Mouse (Mus musculus): ENCODE data around the gene Fgd3. TPM values are rescaled to one million over a fixed set of nuclear protein-coding genes. Genes with fewer than 3 reads are reported as not detected.

Fgd3 gene
- polyA plus RNA-seq, 1 experiment from 2014 or later: 0.74 TPM

DNA sequence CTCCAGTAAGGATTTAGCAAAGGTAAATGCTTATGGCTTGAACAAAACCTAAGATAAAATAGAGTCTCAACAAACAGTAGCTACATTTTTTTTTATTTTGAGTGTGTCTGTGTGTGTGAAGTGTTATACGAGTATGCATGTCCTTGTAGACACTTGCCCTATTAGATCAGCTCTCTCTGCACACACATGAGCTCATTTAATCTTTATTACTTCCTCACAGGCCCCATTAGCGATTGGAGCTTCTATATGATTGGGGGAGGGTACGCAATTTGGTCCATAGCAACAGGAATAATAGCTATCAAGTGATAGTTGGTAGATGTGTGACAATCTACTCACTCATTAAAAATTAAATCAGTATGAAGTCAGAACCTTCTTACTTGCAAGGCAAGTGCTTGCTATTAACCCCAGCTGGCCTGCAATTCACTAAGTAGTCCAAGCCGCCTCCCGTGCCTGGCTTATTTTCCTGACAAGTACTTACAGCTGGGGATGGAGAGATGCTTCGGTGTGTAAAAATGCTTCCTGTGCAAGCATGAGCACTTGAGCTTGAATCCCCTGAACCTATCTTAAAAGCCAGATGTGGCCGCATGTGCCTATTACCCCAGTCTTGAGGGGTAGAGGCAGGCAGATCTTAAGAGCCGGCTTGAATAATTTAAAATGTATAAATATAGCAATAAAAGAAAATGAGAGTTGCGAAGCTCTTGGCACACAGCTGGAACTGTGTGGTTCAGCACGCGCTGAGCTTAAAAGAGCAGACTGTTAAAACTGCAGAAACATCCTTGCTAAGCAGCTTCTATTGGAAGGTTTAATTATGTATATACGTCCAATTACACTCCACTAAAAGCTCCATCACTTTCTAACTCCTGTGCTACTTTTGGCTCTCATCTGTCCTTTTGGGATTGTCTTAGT is 15.2 kb upstream of the Fgd3 start:
- no peak overlapping the region for H3K4me2 ChIP-seq
- no peaks in the 10 kb centered on the region for H3K4me1 ChIP-seq
- no peak overlapping the region for H3K4me3 ChIP-seq (replicated peaks)
- no peaks in the 10 kb centered on the region for H3K36me3 ChIP-seq
- no peaks in the 10 kb centered on the region for H3K27me3 ChIP-seq
- H3K27ac ChIP-seq: no peak overlapping the region
- no peak overlapping the region for H3K9ac ChIP-seq
- H3K9me3 ChIP-seq (replicated peaks): no peaks in the 10 kb centered on the region
- 83% methylated on average over 12 of the region's 12 CpGs for WGBS
- ATAC-seq (replicated peaks; ENCODE audit: low FRiP score): no peak

DNA sequence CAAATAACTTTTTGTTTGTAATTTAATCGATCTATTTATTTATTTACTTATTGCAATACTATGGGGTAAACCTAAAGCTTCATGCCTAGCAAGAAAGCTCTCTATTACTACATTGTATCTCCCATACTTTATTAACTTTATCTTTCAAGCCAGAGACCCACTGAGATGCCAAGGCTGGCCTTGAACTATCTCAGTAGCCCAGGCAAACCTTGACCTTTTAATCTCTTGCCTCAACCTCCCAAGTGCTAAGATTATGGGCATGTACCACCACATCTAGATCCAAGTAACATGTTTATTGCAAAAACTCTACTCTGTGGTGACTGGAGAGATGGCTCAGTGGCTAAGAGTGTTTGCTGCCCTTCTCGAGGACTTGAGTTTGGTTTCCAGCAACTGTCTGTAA is 13.1 kb upstream of the Fgd3 start:
- Histone ChIP-seq H3K36me3 (no peaks in the 10 kb centered on the region), H3K9ac (no peak overlapping the region), H3K9me3 (replicated peaks) (no peaks in the 10 kb centered on the region), H3K4me3 (replicated peaks) (no peak overlapping the region), H3K27me3 (no peaks in the 10 kb centered on the region), H3K4me1 (no peaks in the 10 kb centered on the region), H3K27ac (no peak overlapping the region), H3K4me2 (no peak overlapping the region)
- ATAC-seq (replicated peaks; ENCODE audit: low FRiP score): no peak
- 85% methylated on average over 2 of the region's 2 CpGs for WGBS

DNA sequence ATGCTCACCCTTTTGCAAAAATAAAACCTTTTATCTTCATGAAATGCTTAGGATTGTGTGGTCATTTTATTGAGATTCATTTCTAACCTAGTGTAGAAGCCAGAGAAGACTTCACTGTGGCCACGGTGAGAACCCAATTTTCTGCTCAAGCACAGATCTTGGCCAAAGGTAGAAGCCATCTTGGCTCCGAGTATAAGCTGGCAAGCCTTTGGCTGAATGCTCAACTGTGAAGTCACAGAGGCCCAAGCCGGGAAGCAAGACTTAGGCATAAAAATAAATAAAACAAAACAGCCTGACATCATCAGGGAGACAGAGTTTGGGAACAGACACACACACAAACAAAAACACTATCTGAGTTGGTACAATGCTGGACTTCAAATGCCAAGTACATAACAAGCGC is 8.0 kb upstream of the Fgd3 start:
- no peaks in the 10 kb centered on the region for H3K9me3 ChIP-seq (replicated peaks)
- no peak for ATAC-seq (replicated peaks; ENCODE audit: low FRiP score)
- no peak overlapping the region for H3K4me3 ChIP-seq (replicated peaks)
- 83% methylated on average over 4 of the region's 4 CpGs for WGBS
- no peak overlapping the region for H3K4me2 ChIP-seq
- no peak overlapping the region for H3K9ac ChIP-seq
- H3K4me1 ChIP-seq: 0 out of 2 replicates have a peak, but pooled peaks cover 2% of the 10 kb centered on the region
- H3K36me3 ChIP-seq: no peaks in the 10 kb centered on the region
- H3K27ac ChIP-seq: no peak overlapping the region
- H3K27me3 ChIP-seq: no peaks in the 10 kb centered on the region

DNA sequence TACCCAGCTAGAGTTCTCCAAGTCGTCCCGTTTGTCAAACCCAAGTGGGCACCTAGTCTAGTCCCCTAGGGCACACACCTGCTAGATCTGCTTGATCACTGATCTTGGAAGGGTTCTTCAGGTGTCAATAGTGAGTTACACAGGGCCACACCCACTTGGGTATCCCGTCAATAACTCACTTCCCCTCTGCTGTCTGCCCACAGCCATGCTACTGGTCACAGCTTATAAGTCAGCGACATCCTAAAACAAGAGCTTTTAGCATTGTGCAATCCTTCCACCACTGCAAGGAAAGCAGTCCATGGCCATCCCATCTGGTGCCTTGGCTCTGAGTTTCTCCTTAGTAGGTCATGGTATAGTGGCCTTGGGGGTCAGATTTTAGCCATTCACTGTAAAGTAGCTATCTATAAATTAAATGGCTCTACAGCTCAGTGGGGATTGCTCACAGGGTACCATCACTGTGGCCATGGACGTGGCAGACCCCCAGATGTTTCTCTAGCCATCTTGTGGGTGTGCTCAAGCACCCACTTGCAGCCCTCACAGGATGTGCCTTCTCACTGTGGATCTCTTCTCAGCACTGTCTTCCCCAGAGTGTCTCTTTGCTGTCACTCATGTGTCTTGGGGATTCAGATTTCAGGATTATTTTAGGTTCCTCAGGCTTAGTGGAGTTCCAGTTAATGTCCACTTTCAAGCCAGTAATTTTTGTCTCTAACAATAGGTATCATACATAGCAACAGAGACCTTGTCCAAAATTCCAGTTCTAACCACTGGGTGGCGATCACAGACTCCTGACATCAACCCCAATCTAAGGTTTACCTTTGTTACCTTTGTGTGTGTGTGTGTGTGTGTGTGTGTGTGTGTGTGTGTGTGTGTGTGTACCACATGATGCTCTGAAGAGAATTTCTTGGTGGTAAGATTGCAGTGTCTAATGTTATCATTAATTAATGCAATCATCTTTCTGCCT is 6.4 kb upstream of the Fgd3 start:
- Histone ChIP-seq H3K36me3 (no peaks in the 10 kb centered on the region), H3K4me1 (0 out of 2 replicates have a peak, but pooled peaks cover 2% of the 10 kb centered on the region), H3K4me2 (no peak overlapping the region), H3K27ac (no peak overlapping the region), H3K4me3 (replicated peaks) (no peak overlapping the region), H3K27me3 (no peaks in the 10 kb centered on the region), H3K9me3 (replicated peaks) (no peaks in the 10 kb centered on the region), H3K9ac (no peak overlapping the region)
- WGBS: 59% methylated on average over 6 of the region's 6 CpGs
- no peak for ATAC-seq (replicated peaks; ENCODE audit: low FRiP score)

DNA sequence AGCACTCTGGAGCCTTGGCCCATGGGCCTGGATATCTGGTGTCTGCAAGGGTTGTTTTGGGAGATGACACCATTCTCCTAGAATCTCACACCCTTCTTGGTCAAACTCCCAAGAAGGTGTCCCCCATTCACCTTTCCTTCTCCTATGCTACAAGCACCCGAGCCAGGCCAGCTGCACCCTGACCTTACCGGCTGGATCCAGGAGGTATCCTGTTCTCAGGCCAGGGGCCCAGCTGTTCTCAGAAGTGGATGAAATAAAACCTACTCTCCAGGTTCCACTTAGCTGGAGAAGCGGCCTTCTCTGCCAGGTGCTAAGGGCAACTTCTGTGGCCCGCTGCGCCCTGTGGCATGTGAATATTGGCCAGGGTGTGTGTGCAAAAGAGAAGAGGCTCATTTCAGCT is 4.8 kb upstream of the Fgd3 start:
- Histone ChIP-seq H3K27ac (0 out of 2 replicates have a peak overlapping the region, but pooled peaks have one; percentile 22), H3K4me2 (no peak overlapping the region), H3K4me3 (replicated peaks) (no peak overlapping the region), H3K9me3 (replicated peaks) (no peaks in the 10 kb centered on the region), H3K27me3 (no peaks in the 10 kb centered on the region), H3K9ac (no peak overlapping the region), H3K36me3 (no peaks in the 10 kb centered on the region), H3K4me1 (peaks cover 7% of the 10 kb centered on the region)
- ATAC-seq (replicated peaks; ENCODE audit: low FRiP score): no peak
- WGBS: 60% methylated on average over 5 of the region's 5 CpGs

DNA sequence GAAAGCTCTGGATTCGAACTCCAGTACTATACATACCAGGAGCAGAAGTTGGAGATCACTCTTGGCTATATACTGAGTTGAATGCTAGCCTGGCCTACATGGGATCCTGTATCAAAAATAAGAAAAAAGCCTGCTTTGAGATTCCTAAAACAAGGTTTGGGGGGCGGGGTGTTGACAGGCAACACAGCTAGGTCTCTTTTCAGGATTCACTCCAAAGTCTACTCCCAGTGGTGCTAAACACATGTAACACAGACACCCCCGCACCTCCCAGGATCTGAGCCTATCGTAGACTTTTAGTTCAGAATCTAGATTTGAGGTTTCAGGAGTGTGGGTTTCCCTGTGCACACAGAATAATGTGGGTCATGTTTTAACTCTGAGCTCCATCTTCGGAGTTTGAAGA is 2.6 kb upstream of the Fgd3 start:
- H3K9me3 ChIP-seq (replicated peaks): no peaks in the 10 kb centered on the region
- H3K27me3 ChIP-seq: no peaks in the 10 kb centered on the region
- ATAC-seq (replicated peaks; ENCODE audit: low FRiP score): no peak
- H3K4me2 ChIP-seq: no peak overlapping the region
- no peak overlapping the region for H3K9ac ChIP-seq
- no peaks in the 10 kb centered on the region for H3K36me3 ChIP-seq
- H3K4me3 ChIP-seq (replicated peaks): no peak overlapping the region
- H3K4me1 ChIP-seq: peaks cover 14% of the 10 kb centered on the region
- 83% methylated on average over 5 of the region's 5 CpGs for WGBS
- no peak overlapping the region for H3K27ac ChIP-seq

DNA sequence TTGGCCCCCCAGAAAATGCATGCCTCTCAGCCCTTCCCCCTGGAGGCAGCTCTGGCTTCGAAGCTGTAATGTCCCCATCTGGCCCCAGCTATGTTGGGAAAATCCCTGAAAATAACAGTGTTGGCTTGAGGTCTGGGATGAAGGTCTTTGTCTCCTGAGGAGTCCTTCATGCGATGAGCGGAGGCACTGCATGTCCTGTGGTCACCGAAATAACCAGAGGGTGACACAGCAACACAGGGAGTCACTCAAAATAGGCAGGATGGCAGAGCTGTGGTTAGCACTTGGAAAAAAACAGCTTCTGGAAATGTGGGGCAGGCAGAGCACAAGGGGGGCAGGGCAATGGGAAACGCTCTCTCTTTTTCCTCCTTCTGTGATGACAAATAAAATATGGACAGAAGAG is 2.1 kb upstream of the Fgd3 start:
- H3K4me3 ChIP-seq (replicated peaks): no peak overlapping the region

DNA sequence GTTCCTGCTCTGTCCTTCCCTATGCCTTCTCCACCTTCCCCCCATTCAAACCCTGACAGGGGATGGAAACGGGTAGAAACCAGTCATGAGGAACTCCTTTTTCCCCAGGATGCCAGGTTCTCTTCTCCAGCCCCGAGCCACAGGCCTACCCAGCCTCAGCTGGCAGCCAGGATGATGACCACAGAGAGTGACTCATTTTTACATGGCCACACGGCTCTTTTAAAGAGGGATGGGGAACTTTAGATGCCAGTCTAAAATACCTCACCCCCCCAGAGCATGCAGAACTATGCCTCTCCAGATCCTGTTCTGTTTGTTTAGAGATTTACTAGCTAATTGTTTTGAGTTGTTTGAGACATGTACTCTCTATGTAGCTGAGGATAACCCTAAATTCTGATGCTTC is 1.3 kb upstream of the Fgd3 start:
- no peak for ATAC-seq (replicated peaks; ENCODE audit: low FRiP score)
- Histone ChIP-seq H3K4me2 (no peak overlapping the region), H3K27ac (no peak overlapping the region), H3K9ac (no peak overlapping the region), H3K4me1 (peaks cover 14% of the 10 kb centered on the region), H3K36me3 (no peaks in the 10 kb centered on the region), H3K27me3 (no peaks in the 10 kb centered on the region), H3K9me3 (replicated peaks) (no peaks in the 10 kb centered on the region), H3K4me3 (replicated peaks) (no peak overlapping the region)
- 66% methylated on average over 3 of the region's 3 CpGs for WGBS

More for the DNA sequence above, 2.1 kb upstream of the Fgd3 start:
- Histone ChIP-seq H3K4me2 (no peak overlapping the region), H3K9ac (no peak overlapping the region), H3K36me3 (no peaks in the 10 kb centered on the region), H3K9me3 (replicated peaks) (no peaks in the 10 kb centered on the region), H3K27ac (no peak overlapping the region), H3K27me3 (no peaks in the 10 kb centered on the region), H3K4me1 (peaks cover 14% of the 10 kb centered on the region)
- WGBS: 82% methylated on average over 5 of the region's 5 CpGs
- ATAC-seq (replicated peaks; ENCODE audit: low FRiP score): no peak

DNA sequence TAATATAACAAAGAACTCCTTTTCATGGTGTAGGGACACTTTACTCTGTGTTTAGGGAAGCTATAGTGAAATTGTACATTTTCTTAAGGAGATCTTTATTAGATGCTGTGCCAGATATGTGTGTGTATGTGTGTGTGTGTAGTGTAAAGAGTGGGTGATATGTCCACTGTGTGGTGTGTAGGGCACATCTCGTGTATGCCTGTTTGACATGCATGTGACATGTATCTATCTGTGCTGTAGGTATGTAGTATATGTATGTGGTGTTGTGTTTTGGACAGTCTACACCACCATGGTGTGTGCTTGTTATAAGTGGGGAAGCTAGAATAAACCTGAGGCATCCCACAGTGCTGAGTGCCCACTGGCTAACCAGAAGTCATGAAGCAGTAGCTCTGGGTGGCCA is 403 bp upstream of the Fgd3 start:
- WGBS: 81% methylated on average over 1 of the region's 1 CpGs
- H3K27me3 ChIP-seq: no peaks in the 10 kb centered on the region
- no peak overlapping the region for H3K4me3 ChIP-seq (replicated peaks)
- peak overlapping the region; percentile 57 for H3K4me2 ChIP-seq
- no peak overlapping the region for H3K27ac ChIP-seq
- ATAC-seq (replicated peaks; ENCODE audit: low FRiP score): no peak
- H3K36me3 ChIP-seq: no peaks in the 10 kb centered on the region
- H3K4me1 ChIP-seq: peaks cover 14% of the 10 kb centered on the region
- H3K9ac ChIP-seq: no peak overlapping the region
- H3K9me3 ChIP-seq (replicated peaks): no peaks in the 10 kb centered on the region

DNA sequence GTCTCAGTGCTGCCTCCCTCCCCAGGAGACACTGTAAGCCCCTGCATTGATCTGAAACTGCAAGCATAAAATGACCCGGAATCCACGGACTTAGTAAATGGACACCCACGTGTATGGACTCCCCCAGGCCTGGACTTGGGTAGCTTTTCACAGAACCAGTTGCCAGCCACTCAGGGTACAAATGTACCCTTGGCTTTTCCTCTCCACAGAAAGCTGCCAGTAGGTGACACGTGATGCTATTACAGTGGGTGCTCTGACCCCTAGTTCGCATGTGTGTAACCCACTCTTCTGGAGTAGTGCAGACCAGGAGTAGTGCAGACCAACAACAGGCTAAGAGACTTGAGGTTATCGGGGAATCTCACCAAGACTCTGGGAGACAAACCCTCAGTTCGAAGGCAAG is 2.2 kb downstream of the Fgd3 start:
- H3K9me3 ChIP-seq (replicated peaks): no peaks in the 10 kb centered on the region
- H3K27me3 ChIP-seq: no peaks in the 10 kb centered on the region
- 81% methylated on average over 7 of the region's 7 CpGs for WGBS
- H3K9ac ChIP-seq: no peak overlapping the region
- H3K27ac ChIP-seq: no peak overlapping the region
- H3K4me3 ChIP-seq (replicated peaks): no peak overlapping the region
- no peak overlapping the region for H3K4me2 ChIP-seq
- ATAC-seq (replicated peaks; ENCODE audit: low FRiP score): no peak
- H3K36me3 ChIP-seq: no peaks in the 10 kb centered on the region
- H3K4me1 ChIP-seq: peaks cover 11% of the 10 kb centered on the region

DNA sequence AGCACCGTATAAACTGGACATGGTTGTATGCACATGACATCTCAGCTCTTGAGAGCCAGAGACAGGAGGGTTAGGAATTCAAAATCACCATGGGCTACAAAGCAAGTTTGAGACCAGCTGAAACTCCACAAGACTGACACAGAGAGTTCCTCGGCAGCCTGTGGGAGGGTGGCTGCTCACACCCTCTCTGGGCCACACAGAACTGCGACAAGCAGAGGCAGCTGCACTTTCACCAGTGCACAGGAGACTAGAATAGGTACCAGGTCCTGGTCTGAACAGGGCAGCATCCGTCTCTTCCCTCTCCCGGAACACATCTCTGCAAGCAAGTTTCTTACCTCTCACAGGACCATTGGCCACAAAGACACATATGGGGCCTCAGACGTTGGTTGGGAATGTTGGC is 2.6 kb downstream of the Fgd3 start:
- Histone ChIP-seq H3K36me3 (no peaks in the 10 kb centered on the region), H3K4me3 (replicated peaks) (no peak overlapping the region), H3K4me2 (no peak overlapping the region), H3K27ac (no peak overlapping the region), H3K9ac (no peak overlapping the region), H3K9me3 (replicated peaks) (no peaks in the 10 kb centered on the region), H3K4me1 (peaks cover 11% of the 10 kb centered on the region), H3K27me3 (no peaks in the 10 kb centered on the region)
- 70% methylated on average over 6 of the region's 6 CpGs for WGBS
- ATAC-seq (replicated peaks; ENCODE audit: low FRiP score): no peak

Data from kidney, embryonic 15.5 days (tissue).